Mouse (Mus musculus): ENCODE measurements around the gene Dbndd2. TPM values are rescaled to one million over a fixed set of nuclear protein-coding genes. Genes with fewer than 3 reads are reported as not detected.
A peak's percentile ranks its signal among the peaks of the same experiment; 100 is the strongest.

Gene Dbndd2
- total and polyA plus RNA-seq, 3 experiments = 6.9 to 11.9 TPM; not detected in 1

GRCm38 (mm10) chr2:164496331-164496730 lies 10.4 kb downstream of the Dbndd2 start:
- peaks cover 0 to 22% of the 10 kb centered on the region in 2 experiments; a peak in 2 of 4 replicates for H3K36me3 ChIP-seq (ENCODE audit: control insufficient read depth in 1 of 2, insufficient read depth in 2 of 2, low read length in 2 of 2)

GRCm38 (mm10) chr2:164496847-164497690 lies 11.2 kb downstream of the Dbndd2 start, which contains the start of gene Pigt:
TSS of gene Pigt (plus strand) at chr2:164497520.
- H3K27me3 ChIP-seq (ENCODE audit: control insufficient read depth in 1 of 2, insufficient read depth in 2 of 2, low read length in 2 of 2) = no peaks in the 10 kb centered on the region
- H3K27ac ChIP-seq (ENCODE audit: control insufficient read depth, low read depth, low read length) = peak within 1 kb of the TSS; percentile 51
- peaks cover 0 to 22% of the 10 kb centered on the region in 2 experiments; a peak in 2 of 4 replicates for H3K36me3 ChIP-seq (ENCODE audit: control insufficient read depth in 1 of 2, insufficient read depth in 2 of 2, low read length in 2 of 2)
- H3K9me3 ChIP-seq (replicated peaks; ENCODE audit: insufficient read depth, low read length) = no peaks in the 10 kb centered on the region
- peak; percentile 90 for DNase-seq (ENCODE audit: low read depth, low spot score)
- H3K79me2 ChIP-seq (ENCODE audit: control insufficient read depth, insufficient read depth, low read length, poor library complexity) = peaks cover 10% of the 10 kb centered on the region
- H3K4me3 ChIP-seq (ENCODE audit: control insufficient read depth in 1 of 2, insufficient read depth in 1 of 2, low read depth in 2 of 2, low read length in 2 of 2) = peak within 1 kb of the TSS; percentile 80 to 94
- H3K9ac ChIP-seq (ENCODE audit: control insufficient read depth, low read depth, low read length, poor library complexity, severe bottlenecking) = peak within 1 kb of the TSS; percentile 84
- H3K4me1 ChIP-seq (ENCODE audit: control insufficient read depth in 1 of 2, insufficient read depth in 2 of 2, low read length in 2 of 2) = peaks cover 2 to 17% of the 10 kb centered on the region in 2 experiments
- TF ChIP-seq NRF1 (IDR thresholded peaks at IDR 0.05; ENCODE audit: insufficient read depth, low read depth, low read length, poor library complexity, severe bottlenecking) (no peak), MEF2A (IDR thresholded peaks at IDR 0.05; ENCODE audit: extremely low read depth, insufficient replicate concordance, low read depth, low read length, poor library complexity, severe bottlenecking) (no peak), RCOR1 (IDR thresholded peaks at IDR 0.05; ENCODE audit: low read depth, low read length) (peak; percentile 9; the same call in 1 of the 2 replicates), ETS1 (IDR thresholded peaks at IDR 0.05; ENCODE audit: low read depth, low read length) (no peak), MAFK (IDR thresholded peaks at IDR 0.05; ENCODE audit: borderline replicate concordance, low read depth, low read length) (no peak), MAX (IDR thresholded peaks at IDR 0.05; ENCODE audit: low read length) (peak; percentile 50), SMC3 (IDR thresholded peaks at IDR 0.05; ENCODE audit: low read depth, low read length) (no peak), RAD21 (IDR thresholded peaks at IDR 0.05; ENCODE audit: low read depth, low read length) (no peak), USF2 (IDR thresholded peaks at IDR 0.05; ENCODE audit: borderline replicate concordance in 1 of 2, insufficient read depth in 1 of 2, low read depth in 1 of 2, low read length in 2 of 2) (no peak), UBTF (IDR thresholded peaks at IDR 0.05; ENCODE audit: borderline replicate concordance, insufficient read depth, low read depth, low read length) (no peak), MAZ (IDR thresholded peaks at IDR 0.05; ENCODE audit: low read depth, low read length) (no peak), GATA1 (IDR thresholded peaks at IDR 0.05; ENCODE audit: low read depth, low read length) (no peak), CHD1 (IDR thresholded peaks at IDR 0.05; ENCODE audit: low read depth, low read length) (no peak), ZMIZ1 (IDR thresholded peaks at IDR 0.05; ENCODE audit: low read depth, low read length) (peak; percentile 72; the same call in 1 of the 2 replicates), POLR2AphosphoS2 (IDR thresholded peaks at IDR 0.05; ENCODE audit: low read length) (peak; percentile 86; the same call in 1 of the 2 replicates), EP300 (IDR thresholded peaks at IDR 0.05; ENCODE audit: low read depth in 1 of 2, low read length in 2 of 2) (0 out of 4 replicates have a peak, but pooled peaks of 1 of the 2 experiments have one; percentile 20), TAL1 (IDR thresholded peaks at IDR 0.05; ENCODE audit: low read length) (no peak), SIN3A (IDR thresholded peaks at IDR 0.05; ENCODE audit: low read length) (peak; percentile 93), CTCF (IDR thresholded peaks at IDR 0.05 in 2 of 3, conservative IDR thresholded peaks at IDR 0.05 in 1 of 3; ENCODE audit: control insufficient read depth in 1 of 3, insufficient read depth in 1 of 3, low read depth in 2 of 3, low read length in 3 of 3, poor library complexity in 1 of 3, severe bottlenecking in 1 of 3) (no peak), MXI1 (IDR thresholded peaks at IDR 0.05; ENCODE audit: low read depth, low read length) (peak; percentile 92), ELF1 (IDR thresholded peaks at IDR 0.05; ENCODE audit: low read depth, low read length) (peak; percentile 96), JUND (IDR thresholded peaks at IDR 0.05; ENCODE audit: low read depth, low read length) (no peak), ZNF384 (IDR thresholded peaks at IDR 0.05; ENCODE audit: low read depth, low read length) (no peak), HCFC1 (IDR thresholded peaks at IDR 0.05; ENCODE audit: low read depth, low read length) (peak; percentile 92), CHD2 (IDR thresholded peaks at IDR 0.05; ENCODE audit: low read length) (no peak), USF1 (IDR thresholded peaks at IDR 0.05; ENCODE audit: low read depth, low read length) (0 out of 2 replicates have a peak, but pooled peaks have one; percentile 4), GABPA (IDR thresholded peaks at IDR 0.05; ENCODE audit: low read depth, low read length) (no peak)

More at GRCm38 (mm10) chr2:164496331-164496730, 10.4 kb downstream of the Dbndd2 start:
- 0 out of 2 replicates have a peak, but pooled peaks have one; percentile 18 for TF ChIP-seq RCOR1 (IDR thresholded peaks at IDR 0.05; ENCODE audit: low read depth, low read length)
- peak; percentile 33; the same call in 1 of the 2 replicates for TF ChIP-seq MXI1 (IDR thresholded peaks at IDR 0.05; ENCODE audit: low read depth, low read length)
- no peak for TF ChIP-seq BHLHE40 (IDR thresholded peaks at IDR 0.05; ENCODE audit: borderline replicate concordance, low read depth, low read length)
- H3K9ac ChIP-seq (ENCODE audit: control insufficient read depth, low read depth, low read length, poor library complexity, severe bottlenecking) = peak overlapping the region; percentile 84; the same call in 1 of the 2 replicates
- H3K4me1 ChIP-seq (ENCODE audit: control insufficient read depth in 1 of 2, insufficient read depth in 2 of 2, low read length in 2 of 2) = peaks cover 2 to 18% of the 10 kb centered on the region in 2 experiments
- no peaks in the 10 kb centered on the region for H3K27me3 ChIP-seq (ENCODE audit: control insufficient read depth in 1 of 2, insufficient read depth in 2 of 2, low read length in 2 of 2)
- H3K9me3 ChIP-seq (replicated peaks; ENCODE audit: insufficient read depth, low read length) = no peaks in the 10 kb centered on the region
- no peak overlapping the region for H3K27ac ChIP-seq (ENCODE audit: control insufficient read depth, low read depth, low read length)
- H3K4me3 ChIP-seq (ENCODE audit: control insufficient read depth in 1 of 2, insufficient read depth in 1 of 2, low read depth in 2 of 2, low read length in 2 of 2) = no peak overlapping the region; a peak in 1 of 4 replicates
- DNase-seq (ENCODE audit: low read depth, low spot score) = peak; percentile 50
- H3K79me2 ChIP-seq (ENCODE audit: control insufficient read depth, insufficient read depth, low read length, poor library complexity) = peaks cover 10% of the 10 kb centered on the region
